Mouse (Mus musculus): ENCODE measurements around the gene Cyb5rl.
"Not testable (repeated sequence)": the region's sequence is repeated elsewhere in the genome, so short reads cannot be mapped to it uniquely, and the experiment has no call there.

Cyb5rl gene

DNA sequence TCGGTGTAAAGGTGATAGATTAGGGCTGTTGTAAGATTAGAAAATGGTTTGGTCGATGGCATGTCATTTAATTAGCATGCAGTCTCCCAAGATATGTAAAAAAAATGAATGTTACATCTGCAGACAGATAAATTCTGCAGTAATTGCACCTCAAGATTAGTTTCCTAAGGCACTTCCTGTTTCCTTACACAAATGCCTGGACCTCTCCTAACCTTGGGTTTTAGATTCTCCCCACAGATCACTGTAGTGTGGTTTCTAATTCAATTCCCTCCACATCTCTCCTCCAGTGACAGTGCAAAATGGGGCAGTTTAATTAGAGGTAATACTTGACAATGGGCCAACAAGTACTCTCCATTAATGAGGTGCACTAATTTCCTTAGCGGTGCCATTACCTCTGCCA lies 3.6 kb upstream of the Cyb5rl start:
- DNase-seq, result no peak

DNA sequence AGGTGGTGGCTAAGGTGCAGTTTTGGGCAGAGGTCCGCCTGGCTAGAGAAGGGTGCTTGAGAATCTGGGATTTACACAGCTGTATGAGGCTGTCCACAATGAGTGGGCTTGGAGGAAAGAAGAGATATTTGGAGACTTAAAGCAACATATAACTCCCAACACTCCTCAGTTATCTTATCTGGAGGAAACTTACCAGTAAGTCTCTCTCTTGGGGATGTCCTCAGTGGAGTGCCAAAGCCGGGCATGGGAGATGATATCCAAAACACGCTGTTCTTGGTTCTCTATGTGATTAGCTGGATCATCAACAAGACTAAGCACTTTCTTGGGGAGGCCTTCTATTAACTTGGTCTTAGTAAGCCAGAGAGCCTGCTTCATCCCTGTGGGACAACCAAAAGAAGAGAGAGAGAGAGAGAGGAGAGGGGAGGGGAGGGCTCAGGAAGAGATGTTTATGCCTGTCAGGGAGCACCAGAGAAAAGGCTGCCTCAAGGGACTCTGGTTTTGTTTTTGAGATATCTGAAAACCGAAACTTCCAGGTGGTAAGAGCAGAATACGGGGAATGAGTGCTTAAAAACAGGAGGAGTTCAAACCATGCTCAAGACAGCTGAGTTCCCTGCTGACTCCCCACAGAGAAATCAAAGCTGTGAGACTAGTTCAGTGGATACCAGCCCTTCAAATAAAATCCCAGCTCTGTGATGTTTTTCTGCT lies 2.2 kb upstream of the Cyb5rl start:
- no peak for DNase-seq

DNA sequence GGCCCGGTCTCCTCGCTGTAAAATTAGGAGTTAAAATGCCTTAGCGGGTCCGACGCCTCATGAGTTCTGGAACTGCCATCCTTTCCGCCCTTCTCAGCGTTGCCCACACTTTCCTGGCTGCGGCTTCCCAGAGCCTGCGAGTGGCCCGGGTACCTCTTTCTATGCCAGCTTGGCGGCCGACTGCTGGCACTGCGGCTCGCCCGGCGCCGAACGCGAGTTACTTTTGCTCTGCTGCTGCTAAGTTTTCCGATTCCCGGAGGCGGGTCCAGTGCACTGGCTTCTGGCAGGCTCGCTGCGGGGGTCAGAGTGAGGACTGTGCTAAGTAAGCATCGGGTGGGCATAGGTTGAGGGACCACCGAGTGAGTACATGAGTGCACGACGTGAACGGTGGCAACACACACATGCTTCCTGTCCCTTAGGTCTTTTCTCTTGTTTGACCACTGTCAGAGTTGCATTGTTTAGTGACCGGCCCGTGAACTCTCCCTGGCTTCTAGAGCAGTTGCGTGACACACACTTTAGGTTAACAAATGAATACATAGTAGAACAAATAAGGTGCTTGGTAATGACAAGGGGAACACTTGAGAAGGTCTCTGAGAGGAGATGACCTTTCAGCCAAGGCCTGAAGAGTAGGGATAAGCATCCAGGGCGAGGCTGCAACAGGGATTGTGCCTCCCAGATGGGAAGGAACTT lies 508 bp downstream of the Cyb5rl start:
- DNase-seq, result peak; percentile 36

DNA sequence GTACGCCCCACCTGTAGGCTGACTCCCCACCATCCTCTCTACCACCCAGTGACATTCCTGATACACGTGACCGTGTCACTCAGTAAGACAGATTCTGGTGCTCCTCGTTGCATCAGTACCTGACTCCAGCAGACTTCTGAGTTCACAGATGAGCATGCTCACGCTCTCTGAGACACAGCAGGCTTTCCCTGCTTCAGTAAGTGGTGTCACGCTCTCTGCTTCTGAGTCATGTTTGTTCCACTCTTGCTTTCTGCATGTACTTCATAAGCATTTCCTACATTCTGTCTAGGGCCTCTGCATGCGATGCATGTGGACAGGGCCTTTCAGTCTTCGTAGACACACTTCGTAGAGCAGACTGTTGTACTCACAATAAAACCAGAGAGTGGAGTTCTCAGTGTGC lies 5.6 kb downstream of the Cyb5rl start:
- DNase-seq, result no peak

DNA sequence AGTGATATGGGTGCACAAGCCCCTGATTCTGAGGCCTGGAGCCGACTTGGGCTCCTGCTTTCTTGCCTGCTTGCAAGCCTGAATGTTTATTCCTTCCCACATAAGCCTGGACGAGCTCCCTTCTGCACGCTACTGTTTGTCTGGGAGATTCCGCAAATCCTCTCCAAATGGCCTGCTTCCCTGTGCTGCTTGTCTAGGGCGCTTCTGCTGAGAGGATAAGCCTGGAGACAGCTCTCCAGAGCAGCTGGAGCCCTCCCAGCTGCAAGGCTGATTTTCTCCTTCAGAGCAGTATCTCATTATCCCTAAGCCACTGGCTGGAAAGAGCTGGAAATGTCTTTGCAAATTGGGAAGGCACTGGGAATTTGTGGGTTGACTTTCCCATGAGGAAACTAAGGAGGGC lies 8.7 kb downstream of the Cyb5rl start:
- peak; percentile 28 for DNase-seq

DNA sequence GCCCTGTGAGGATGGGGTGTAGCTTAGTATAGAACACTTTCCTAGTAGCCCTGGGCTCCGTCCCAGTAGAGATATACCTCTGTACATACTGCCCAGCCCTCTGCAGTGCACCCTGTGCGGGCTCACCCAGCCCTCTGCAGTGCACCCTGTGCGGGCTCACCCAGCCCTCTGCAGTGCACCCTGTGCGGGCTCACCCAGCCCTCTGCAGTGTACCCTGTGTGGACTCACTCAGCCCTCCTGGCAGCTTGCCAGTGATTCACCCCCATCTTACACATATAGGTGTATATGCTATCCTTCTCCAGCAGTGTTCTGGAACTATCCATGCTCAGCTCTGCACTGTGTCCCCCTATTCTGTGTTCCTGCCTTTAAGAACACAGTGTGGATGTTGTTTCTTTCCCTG lies 12.1 kb downstream of the Cyb5rl start:
- DNase-seq, result no peak

DNA sequence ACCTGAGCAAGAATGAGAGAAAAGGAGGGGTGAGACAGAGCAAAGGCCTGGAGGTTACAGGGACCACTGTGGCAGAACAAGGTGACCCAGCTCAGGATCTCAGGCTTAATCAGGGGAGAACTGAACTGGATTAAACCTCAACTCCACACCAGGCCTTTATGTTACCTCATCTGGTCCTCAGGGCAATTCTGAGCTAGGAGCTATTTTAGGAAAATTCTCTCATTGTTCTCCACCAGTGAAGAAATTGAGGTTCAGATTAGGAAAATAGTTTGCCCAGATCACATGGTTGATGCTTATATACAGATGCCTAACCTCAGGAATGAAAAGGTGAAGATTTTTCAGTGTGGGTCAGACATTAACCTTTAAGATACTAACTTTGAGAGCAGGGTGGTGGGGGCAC lies 12.9 kb downstream of the Cyb5rl start:
- DNase-seq, result no peak

DNA sequence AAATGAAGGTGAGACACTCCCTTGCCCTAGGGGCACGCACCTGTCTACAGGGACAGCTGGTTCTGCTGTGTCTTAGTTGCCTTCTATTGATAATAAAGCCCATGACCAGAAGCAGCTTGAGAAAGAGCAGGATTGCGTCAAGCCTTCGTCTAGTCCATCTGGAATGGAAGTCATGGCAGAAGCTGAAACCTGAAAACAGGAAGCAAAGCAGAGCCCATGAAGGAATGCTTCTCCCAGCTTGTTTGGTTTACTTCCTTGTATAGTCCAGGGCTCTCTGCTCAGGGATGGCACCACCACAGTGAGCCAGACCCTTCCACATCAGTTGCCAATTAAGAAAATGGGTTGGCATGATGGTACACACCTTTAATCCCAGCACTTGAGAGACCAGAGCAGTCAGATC lies 15.4 kb downstream of the Cyb5rl start:
- no peak for DNase-seq

DNA sequence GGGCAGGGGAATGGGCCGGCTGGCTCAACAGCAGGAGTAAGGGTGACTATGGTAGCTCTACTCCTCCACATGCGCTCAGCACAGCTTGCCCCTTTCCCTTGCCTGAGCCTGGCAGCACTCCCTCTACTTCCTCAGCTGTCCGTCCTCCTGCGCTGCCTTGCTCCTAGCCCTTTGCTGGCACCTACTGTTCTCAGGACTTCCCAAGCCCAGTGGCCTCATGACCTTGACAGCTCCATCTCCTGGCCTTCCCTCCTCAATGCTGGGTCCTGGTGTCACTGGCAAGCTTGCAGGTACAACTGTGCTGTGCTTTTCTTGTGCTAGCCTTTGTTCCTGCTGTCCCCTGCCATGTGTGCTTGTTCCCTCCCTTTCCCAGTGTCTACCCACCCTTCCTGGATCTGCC lies 16.3 kb downstream of the Cyb5rl start:
- no peak for DNase-seq

DNA sequence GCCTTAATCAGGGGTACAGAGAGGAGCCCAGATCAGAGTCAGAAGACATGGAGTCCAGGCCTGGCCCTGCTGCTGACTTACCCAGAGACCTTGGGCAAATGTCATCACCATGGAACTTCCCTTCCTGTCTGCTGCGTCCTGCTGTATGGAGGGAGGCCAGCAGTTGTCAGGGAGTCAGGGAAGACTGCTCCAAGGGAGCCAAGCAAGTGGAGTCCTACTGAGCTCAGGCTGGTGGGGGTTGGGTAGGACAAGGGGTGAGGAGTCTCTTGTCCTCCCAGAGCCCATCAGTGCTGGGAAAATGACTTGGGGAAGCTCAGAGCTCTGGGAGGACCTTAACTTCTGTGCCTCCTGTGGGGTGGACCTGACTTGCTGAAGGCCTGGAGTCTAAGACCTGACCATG lies 17.6 kb downstream of the Cyb5rl start:
- no peak for DNase-seq

DNA sequence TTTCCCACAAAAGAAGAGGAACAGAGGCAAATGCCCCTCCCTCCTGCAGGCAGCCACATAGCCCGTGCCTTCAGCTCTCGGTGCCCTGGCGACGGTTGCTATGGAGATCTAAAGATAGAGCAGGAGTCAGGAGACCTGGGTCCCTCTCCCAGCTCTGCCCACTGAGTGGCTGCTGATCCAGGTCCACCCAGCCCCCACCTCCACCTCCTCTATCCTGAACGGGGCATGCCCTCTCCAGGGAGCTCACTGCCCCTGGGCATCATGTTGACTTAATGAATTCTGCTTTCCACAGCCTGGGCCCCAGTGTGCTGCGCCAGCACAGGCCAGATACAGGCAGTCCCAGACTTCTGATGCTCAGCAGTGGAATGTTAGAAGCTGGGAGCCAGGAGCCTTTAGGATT lies 18.1 kb downstream of the Cyb5rl start:
- peak; percentile 76 for DNase-seq

DNA sequence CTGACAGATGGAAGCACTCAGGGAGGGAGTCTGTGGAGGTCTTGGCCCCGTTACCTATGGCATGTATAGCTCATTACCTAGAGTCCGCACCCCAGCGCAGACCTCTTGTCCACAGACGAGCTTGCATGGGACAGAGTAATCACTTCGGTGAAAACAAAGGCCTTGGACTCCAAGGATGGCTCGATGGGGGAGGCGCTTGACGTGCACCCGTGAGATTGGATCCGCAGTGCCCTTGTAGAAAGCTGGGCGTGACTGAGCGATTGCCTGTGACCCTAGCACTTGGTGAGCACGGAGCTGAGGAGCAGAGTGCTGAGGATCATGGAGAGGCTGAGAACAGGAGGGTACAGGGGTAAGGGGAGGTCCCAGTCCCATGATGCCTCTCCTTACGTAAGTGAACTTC lies 24.9 kb downstream of the Cyb5rl start:
- DNase-seq, result no peak

DNA sequence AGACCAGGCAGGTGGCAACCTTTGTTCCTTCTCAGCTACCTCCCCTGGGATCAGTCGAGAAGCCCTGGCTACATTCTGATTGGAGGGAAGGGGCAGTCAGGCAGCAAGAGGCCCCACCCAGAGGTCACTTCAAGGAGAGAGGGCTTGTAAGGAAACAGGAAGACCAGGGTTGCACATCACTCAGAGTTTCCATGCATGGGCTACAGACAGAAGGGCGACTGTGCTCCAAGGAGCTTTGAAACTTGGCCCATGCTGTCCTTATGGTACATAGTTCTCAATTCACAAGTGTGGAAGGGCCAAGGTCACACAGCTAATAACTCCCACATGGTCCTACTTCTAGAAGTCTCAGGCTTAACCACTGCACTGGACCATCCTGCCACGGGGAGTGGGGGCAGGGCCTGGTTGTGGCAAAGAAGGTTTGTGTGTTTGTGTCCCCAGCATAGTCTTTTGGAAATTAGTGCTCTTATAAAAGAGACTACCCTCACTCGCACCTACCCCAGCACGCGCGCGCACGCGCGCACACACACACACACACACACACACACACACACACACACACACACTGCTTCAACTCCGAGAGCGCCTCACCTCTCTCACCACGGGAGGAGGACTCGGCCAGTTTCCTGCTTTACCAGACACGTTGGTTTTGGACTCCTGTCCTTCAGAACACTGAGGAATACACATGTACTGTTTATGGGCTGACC lies 27.8 kb downstream of the Cyb5rl start:
- DNase-seq, result no peak

DNA sequence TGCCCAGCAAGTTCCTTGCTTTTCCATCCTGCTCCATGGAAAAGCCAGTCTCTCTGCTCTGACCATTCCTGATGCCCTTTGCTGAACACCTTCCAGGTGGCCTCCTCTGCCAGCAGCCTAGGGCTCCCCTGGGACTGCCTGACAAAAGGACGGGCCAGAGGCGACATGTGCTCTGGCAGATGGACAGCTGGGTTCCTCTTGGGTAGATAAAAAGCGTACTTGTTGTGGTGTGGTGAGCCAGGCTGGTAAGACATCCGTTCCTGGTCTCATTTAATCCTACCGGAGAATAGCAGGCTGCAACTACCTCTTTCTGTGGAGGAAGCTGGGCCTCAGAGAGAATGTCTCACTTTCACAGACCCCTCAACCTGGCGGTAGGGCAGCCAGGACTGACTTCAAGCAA lies 29.3 kb downstream of the Cyb5rl start:
- DNase-seq, result no peak

DNA sequence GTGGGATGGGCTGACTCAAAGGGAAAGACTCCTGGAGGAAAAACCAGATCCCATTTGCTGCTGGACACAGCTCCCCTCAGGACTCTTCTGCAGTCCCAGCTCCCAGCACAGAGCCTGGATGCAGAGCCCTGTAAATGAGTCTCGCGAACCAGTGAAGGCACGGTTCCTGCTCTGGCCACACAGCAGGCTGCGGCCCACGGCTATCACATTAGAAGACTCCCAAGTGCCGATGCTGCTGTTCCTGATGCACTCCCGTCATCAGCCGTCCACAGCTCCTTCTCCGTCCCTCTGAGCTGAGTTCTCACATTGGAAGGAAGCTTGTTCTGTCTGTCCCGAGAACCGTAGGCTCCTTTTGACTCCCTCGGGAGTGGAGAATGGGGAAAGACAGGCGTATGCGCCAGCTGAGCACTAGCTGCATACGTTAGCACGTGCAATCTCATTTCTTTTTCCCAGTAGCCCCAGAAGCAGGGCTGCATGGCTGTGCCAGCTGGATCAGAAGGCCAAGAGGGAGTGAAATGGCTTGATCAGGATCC lies 30.1 kb downstream of the Cyb5rl start, which contains the start of gene Cdcp2:
Cdcp2 (plus strand) TSS at position 51 of the 533 bp plus-strand sequence.
- no peak for DNase-seq

DNA sequence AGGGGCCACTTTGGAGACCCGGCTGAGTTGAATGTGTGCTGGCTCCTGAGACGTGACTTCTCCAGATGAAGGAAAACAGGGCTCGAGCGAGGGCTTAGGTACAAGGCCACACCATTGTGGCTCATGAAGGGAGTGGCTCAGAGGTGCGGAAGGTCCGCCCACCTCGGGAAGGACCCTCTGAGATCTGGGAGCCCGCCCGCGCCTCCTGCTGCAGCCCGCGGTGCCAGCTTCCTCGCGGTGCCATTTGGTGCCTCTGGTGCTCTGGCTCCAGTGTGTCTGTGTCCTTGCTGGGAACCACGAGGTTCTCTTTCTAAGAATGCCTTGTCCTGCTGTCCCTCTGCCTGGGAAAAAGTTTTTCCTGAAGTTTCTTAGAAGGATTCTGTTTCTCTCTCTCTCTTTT lies 31.1 kb downstream of the Cyb5rl start:
- DNase-seq, result no peak

DNA sequence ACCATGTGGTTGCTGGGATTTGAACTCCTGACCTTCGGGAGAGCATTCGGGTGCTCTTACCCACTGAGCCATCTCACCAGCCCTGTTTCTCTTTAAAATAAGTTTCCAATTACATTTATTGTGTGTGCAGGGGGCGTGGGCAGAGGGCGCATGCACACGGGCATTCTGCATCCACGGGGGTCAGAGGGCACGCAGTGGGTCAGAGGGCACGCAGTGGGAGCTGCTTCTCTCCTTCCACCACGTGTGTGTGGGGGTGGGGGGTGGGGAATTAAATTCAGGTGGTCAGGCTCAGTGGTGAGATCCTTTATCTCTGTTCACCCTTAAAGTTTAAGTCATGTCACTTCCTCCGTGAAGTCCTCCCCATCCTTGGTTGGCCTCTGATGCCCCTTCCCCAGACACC lies 31.6 kb downstream of the Cyb5rl start:
- no peak for DNase-seq

DNA sequence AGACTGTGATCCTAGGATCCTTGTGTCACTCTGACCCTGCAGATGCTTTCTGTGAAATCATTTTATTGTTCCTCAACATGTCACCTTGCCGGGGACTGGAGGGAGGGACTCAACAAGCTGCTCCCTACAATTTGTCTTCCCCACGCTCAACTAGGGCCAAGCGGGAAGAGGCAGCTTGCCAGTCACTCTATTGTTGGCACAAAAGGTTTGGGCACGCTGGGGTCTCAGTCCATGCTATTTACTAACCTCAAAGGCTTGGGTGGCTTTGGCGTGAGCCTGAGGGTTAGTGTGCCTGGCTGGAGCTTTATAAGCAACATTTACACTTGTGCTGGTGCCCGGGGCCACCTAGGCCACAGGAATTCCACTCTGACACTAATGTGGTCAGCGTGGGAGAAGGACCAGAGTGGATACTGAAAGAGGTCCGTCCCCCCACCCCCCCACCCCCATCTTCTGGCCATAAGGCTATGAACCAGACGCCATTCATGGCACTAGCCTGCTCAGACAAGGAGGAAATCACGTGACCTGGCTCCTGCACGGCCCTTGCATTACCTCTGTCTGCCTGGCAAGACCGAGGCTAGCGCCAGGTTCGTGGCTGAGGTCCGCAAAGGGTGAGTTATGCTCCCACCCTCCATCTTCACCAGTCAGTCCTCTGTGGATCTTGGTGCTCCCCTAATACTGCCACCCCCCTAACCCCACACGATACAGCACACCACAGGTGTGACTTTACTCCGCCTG lies 32.2 kb downstream of the Cyb5rl start:
- DNase-seq, result no peak

DNA sequence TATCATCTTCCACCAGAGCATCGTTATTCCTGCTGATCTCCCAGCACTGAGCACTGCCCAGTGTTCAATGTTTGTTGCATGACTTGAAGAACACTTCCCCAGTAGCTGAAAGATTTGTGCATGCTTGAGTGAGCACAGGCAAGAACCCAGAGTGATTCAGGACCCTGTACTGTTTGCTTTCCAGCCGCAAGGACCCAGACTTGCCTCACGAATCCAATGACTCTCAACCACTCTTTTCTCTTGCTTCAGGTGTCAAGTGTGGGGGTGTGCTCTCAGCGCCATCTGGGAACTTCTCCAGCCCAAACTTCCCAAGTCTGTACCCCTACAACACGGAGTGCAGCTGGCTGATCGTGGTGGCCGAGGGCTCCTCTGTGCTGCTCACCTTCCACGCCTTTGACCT lies 35.4 kb downstream of the Cyb5rl start:
- no peak for DNase-seq

DNA sequence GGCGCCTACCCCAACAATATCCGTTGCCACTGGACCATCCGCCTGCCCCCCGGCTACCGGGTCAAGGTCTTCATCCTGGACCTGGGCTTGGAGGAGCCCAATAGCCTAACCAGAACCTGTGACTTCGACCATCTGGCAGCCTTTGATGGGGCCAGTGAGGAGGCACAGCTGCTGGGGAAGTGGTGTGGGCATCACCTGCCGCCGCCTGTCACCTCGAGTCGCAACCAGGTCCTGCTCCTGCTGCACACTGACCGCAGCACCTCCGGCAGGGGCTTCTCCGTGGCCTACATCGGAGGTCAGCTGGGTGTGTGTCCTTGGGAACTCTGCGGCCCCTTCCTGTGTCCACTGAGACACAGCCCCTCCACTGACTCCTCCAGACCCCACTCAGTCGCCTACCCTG lies 40.0 kb downstream of the Cyb5rl start:
- DNase-seq, result no peak

DNA sequence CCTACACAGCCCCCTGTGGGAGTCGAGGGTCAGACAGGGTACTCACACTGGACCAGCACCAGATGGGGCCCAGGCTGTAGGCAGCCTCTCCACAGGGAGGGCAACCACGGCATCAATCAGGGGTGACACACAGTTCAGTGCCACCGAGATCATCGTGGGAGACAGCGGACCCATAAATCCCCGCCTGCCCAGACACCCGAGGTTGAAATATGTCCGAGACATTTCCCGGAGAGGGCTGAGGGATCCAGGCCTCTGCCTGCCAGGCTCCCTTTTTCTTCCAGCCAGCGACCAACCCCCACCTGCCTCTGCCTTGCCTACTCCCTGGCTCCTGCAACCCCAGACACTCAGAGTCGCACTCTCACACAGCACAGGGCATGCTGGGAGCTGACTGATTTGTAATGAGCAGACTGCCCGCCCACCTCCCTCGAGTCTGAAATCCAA lies 41.5 kb downstream of the Cyb5rl start:
- no peak for DNase-seq

DNA sequence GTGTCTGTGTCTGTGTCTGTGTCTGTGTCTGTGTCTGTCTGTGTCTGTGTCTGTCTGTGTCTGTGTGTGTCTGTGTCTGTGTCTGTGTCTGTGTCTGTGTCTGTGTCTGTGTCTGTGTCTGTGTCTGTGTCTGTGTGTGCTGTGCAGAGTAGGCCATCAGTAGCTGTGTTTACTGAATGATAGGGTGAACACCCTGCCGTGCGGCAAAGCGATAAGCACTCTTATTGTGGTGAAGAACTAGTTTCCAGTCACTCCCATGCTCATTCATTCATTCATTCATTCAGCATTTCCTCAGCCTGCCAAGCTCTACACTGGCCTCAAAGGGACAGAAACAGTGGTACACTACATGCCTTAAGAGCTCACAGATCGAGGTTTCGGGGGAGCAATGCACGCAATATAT lies 42.4 kb downstream of the Cyb5rl start:
- not testable (repeated sequence) for DNase-seq

DNA sequence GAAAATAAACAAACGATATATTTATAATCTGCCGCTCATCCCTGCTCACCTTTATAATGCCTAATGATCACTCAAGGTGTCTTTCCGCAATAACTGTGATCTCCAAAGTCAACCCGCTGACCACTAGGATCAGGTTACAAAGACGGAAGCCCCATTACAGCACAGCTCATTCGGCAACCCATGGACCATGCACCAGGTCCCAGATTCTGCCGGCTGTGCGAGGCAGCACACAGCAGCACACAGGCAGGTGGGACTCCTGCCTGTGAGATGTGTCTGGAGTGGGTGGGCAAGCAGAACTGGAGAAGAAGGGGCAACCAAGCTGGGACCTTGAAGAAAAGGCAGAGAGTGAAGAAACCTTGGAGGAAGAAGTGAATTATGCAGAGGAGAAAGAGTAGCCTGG lies 47.5 kb downstream of the Cyb5rl start:
- no peak for DNase-seq

Data from right cerebral cortex, postnatal 14 days (tissue).